Mouse (Mus musculus): Measurements from ENCODE around the gene Klc1.
"Not testable (repeated sequence)": the region's sequence is repeated elsewhere in the genome, so short reads cannot be mapped to it uniquely, and the experiment has no call there.

- TF ChIP-seq CTCF, EP300 (IDR thresholded peaks at IDR 0.05; ENCODE audit: low read depth): not testable (repeated sequence)
Observed at GRCm38 (mm10) chr12:111713880-111714279, 44.8 kb upstream of the Klc1 start.

All from heart, postnatal 0 days (tissue).